Mouse (Mus musculus) brain, embryonic 14.5 days (tissue): ENCODE data around the gene Mgat4d.

Source experiments
- CTCF ChIP-seq: fragments of 200-500 bp; IDR thresholded peaks from 2 replicates; pipeline ENCODE4 v1.5.1; 2012; ENCODE audit warnings: inconsistent platforms, mild to moderate bottlenecking, moderate library complexity, borderline replicate concordance; ENCODE audit not compliant: insufficient read depth, insufficient read length; ENCODE audit errors: extremely low read depth
- POLR2A ChIP-seq: fragments of 200-500 bp; IDR thresholded peaks from 2 replicates; pipeline ENCODE4 v1.6.1; 2012; ENCODE audit warnings: mild to moderate bottlenecking, inconsistent platforms, borderline replicate concordance; ENCODE audit not compliant: poor library complexity, insufficient read depth, insufficient read length, severe bottlenecking; ENCODE audit errors: extremely low read depth

DNA sequence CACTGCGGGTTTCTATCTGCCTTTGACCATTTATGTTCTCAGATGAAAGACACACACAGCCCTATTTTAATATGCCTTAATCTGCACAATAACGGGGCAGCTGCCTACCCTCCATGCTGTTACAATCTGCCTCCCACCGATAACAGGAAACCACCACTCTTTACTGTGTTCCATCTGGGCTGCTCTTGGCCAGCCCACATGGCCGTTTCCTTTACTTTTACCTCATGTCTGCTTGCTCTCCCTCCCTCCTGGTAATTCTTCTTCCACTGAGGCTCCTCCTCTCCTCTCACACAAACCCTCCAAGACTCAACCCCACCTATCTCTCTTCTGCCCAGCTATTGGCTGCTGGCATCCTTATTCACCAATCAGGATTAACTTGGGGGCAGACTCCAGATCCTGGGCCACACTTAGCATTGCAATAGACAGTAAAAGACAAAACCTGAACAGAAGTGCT, 80.8 kb downstream of the Mgat4d start:
- TF ChIP-seq CTCF (no peak), POLR2A (no peak)
